ENCODE assay signal across 24 mouse cellular contexts in the genomic region with DNA sequence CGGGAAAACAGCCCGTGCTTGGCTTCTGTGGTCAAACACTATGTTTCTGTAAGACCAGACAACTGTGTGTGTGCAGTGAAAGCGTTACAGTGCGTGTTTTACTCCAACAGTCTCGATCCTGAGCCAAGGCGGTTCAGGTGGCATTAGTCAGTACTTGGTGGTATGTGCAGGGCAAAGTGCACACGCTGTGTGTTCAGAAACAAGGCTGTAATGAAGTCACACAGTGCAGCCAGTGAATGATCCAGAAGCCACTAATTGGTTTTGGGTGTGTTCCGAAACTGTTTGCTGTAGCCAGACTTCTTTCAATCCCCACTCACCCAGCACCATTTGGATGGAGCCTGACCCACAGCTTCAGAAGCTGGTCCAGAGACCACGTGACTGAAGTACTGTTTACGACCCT. TPM values are rescaled to one million over a fixed set of nuclear protein-coding genes. Genes with fewer than 3 reads are reported as not detected.
DNase-seq lines count a peak whose midpoint lies in the region; ATAC-seq and TF ChIP-seq lines count a peak whose summit lies in the region.
"Had no signal": no experiment of that assay in that cellular context is flagged by ENCODE, and none has a peak within 500 bp of the region (broad histone marks: within the 10 kb centered on the region; RNA-seq: fewer than 3 reads in every experiment).

No protein-coding gene starts in this region.

- DNase-seq in frontal cortex, postnatal 36 days (ENCODE audit: low spot score in 2 of 2): no peak
- no peak for DNase-seq in limb, embryonic 10.5 days (ENCODE audit: low spot score)
- DNase-seq in urinary bladder, postnatal 25 days (ENCODE audit: low spot score): no peak
- no peak for DNase-seq in right cerebral cortex, postnatal 4 days
- DNase-seq: adrenal gland, adult 2 months; cerebellum, adult 18-20 months; gastrocnemius, postnatal 25 days; heart, adult 18-20 months; heart, postnatal 4 days; kidney, postnatal 10 days; lung, postnatal 36 days; right cerebral cortex, postnatal 14 days; thymus, adult 2 months; thymus, postnatal 4 days had no signal

- no peak overlapping the region for H3K4me3 ChIP-seq in limb, embryonic 12.5 days (replicated peaks)
- H3K4me3 ChIP-seq in limb, embryonic 10.5 days: no peak overlapping the region
- no peak overlapping the region for H3K4me3 ChIP-seq in brown adipose tissue, adult 24 weeks (ENCODE audit: insufficient read depth, low read depth, low read length)
- H3K4me3 ChIP-seq in small intestine, adult 2 months (ENCODE audit: low read depth, low read length): no peak overlapping the region
- H3K4me3 ChIP-seq: heart, embryonic 13.5 days; hindbrain, embryonic 15.5 days; lung, embryonic 15.5 days; megakaryocyte, embryonic 14.5 days; midbrain, embryonic 13.5 days had no signal

- no peak overlapping the region for H3K4me2 ChIP-seq in limb, embryonic 12.5 days
- H3K4me2 ChIP-seq: heart, embryonic 13.5 days; hindbrain, embryonic 15.5 days; lung, embryonic 15.5 days; midbrain, embryonic 13.5 days had no signal

- no peak for TF ChIP-seq CTCF in small intestine, adult 2 months (IDR thresholded peaks at IDR 0.05; ENCODE audit: extremely low read depth, insufficient read length, insufficient replicate concordance, low read depth, low read length)

- no peak overlapping the region for H3K9ac ChIP-seq in limb, embryonic 12.5 days (replicated peaks)
- H3K9ac ChIP-seq: heart, embryonic 13.5 days; hindbrain, embryonic 15.5 days; liver, embryonic 14.5 days; lung, embryonic 15.5 days; midbrain, embryonic 13.5 days had no signal

- 0 out of 2 replicates have a peak, but pooled peaks have one; percentile 22 for ATAC-seq in frontal cortex, adult (ENCODE audit: low TSS enrichment)
- peak; percentile 59; the same call in 1 of the 2 replicates for ATAC-seq in limb, embryonic 12.5 days (ENCODE audit: insufficient number of reproducible peaks, insufficient read depth, low FRiP score, low TSS enrichment, low read depth)
- ATAC-seq: midbrain, embryonic 13.5 days had no signal

- no peaks in the 10 kb centered on the region for H3K27me3 ChIP-seq in limb, embryonic 12.5 days
- H3K27me3 ChIP-seq in limb, embryonic 10.5 days (ENCODE audit: low read depth, poor library complexity, severe bottlenecking): no peaks in the 10 kb centered on the region
- H3K27me3 ChIP-seq in small intestine, adult 2 months (ENCODE audit: control insufficient read depth, insufficient read depth, low read length): no peaks in the 10 kb centered on the region
- H3K27me3 ChIP-seq: heart, embryonic 13.5 days; hindbrain, embryonic 15.5 days; lung, embryonic 15.5 days; megakaryocyte, embryonic 14.5 days; midbrain, embryonic 13.5 days had no signal

- no peaks in the 10 kb centered on the region for H3K9me3 ChIP-seq in limb, embryonic 12.5 days
- no peaks in the 10 kb centered on the region for H3K9me3 ChIP-seq in limb, embryonic 10.5 days (replicated peaks)
- H3K9me3 ChIP-seq: heart, embryonic 13.5 days; hindbrain, embryonic 15.5 days; lung, embryonic 15.5 days; megakaryocyte, embryonic 14.5 days; midbrain, embryonic 13.5 days had no signal

- H3K36me3 ChIP-seq in limb, embryonic 12.5 days: peaks cover 21% of the 10 kb centered on the region
- H3K36me3 ChIP-seq in limb, embryonic 10.5 days: peaks cover 23% of the 10 kb centered on the region
- H3K36me3 ChIP-seq in small intestine, adult 2 months (ENCODE audit: control insufficient read depth, insufficient read depth, low read length): peaks cover 31% of the 10 kb centered on the region

- TF ChIP-seq POLR2A in small intestine, adult 2 months (IDR thresholded peaks at IDR 0.05; ENCODE audit: low read depth, low read length): no peak

- peaks cover 16% of the 10 kb centered on the region; the same call in 1 of the 2 replicates for H3K4me1 ChIP-seq in limb, embryonic 12.5 days (replicated peaks)
- peaks cover 9% of the 10 kb centered on the region for H3K4me1 ChIP-seq in limb, embryonic 10.5 days
- H3K4me1 ChIP-seq in brown adipose tissue, adult 24 weeks (ENCODE audit: control insufficient read depth, insufficient read depth, insufficient read length, low read length): peaks cover 52% of the 10 kb centered on the region
- peaks cover 31% of the 10 kb centered on the region for H3K4me1 ChIP-seq in small intestine, adult 2 months (ENCODE audit: control insufficient read depth, insufficient read depth, insufficient read length, low read length)

- WGBS in limb, embryonic 12.5 days: 80% methylated on average over 10 of the region's 10 CpGs
- WGBS in limb, embryonic 10.5 days: 85% methylated on average over 10 of the region's 10 CpGs
- 62% methylated on average over 10 of the region's 10 CpGs for WGBS in small intestine, adult 2 months

- no peak overlapping the region for H3K27ac ChIP-seq in limb, embryonic 12.5 days
- H3K27ac ChIP-seq in limb, embryonic 10.5 days: no peak overlapping the region
- peak overlapping the region; percentile 85 for H3K27ac ChIP-seq in brown adipose tissue, adult 24 weeks (replicated peaks; ENCODE audit: low read depth, low read length)
- peak overlapping the region; percentile 61 for H3K27ac ChIP-seq in small intestine, adult 2 months (ENCODE audit: insufficient read depth, low read depth, low read length)
- H3K27ac ChIP-seq: heart, embryonic 13.5 days; hindbrain, embryonic 15.5 days; liver, embryonic 14.5 days; lung, embryonic 15.5 days; midbrain, embryonic 13.5 days had no signal

RNA-seq across cellular contexts. Expression of gene Fez2, which starts 9.6 kb away (rescaled TPM):
- 38.5 and 41.2 TPM in 2 replicates for polyA plus RNA-seq in limb, embryonic 12.5 days (2016; fragmentation: Nextera tagmentation; extraction: Ambion mirVana)
- polyA plus RNA-seq in limb, embryonic 10.5 days (2016; fragmentation: Nextera tagmentation; extraction: Ambion mirVana): 33.3 and 39.2 TPM in 2 replicates
- 42.9 and 53.3 TPM in 2 replicates for polyA plus RNA-seq in brown adipose tissue, adult 24 weeks (2012; ENCODE audit: insufficient read depth, insufficient read length, missing spikeins)
- polyA plus RNA-seq in small intestine, adult 2 months (2012; rRNA removed): 13.8 and 31.7 TPM in 2 replicates

Comparison
In these comparisons a context has a peak if more than half of its experiments do, and no peak if none do; other contexts are left out.
1. H3K27ac ChIP-seq: peak in brown adipose tissue, adult 24 weeks (single experiment) and small intestine, adult 2 months (single experiment); none in limb, embryonic 12.5 days (single experiment) and limb, embryonic 10.5 days (single experiment).